Mouse (Mus musculus) 3T3-L1 (cell line): ENCODE results near the gene Ablim1.

Experiments used
- DNase-seq: peaks from one replicate; pipeline ENCODE4 v3.0.0-alpha.2; 2015; ENCODE audit warnings: low read depth, low spot score

The Ablim1 gene

DNA sequence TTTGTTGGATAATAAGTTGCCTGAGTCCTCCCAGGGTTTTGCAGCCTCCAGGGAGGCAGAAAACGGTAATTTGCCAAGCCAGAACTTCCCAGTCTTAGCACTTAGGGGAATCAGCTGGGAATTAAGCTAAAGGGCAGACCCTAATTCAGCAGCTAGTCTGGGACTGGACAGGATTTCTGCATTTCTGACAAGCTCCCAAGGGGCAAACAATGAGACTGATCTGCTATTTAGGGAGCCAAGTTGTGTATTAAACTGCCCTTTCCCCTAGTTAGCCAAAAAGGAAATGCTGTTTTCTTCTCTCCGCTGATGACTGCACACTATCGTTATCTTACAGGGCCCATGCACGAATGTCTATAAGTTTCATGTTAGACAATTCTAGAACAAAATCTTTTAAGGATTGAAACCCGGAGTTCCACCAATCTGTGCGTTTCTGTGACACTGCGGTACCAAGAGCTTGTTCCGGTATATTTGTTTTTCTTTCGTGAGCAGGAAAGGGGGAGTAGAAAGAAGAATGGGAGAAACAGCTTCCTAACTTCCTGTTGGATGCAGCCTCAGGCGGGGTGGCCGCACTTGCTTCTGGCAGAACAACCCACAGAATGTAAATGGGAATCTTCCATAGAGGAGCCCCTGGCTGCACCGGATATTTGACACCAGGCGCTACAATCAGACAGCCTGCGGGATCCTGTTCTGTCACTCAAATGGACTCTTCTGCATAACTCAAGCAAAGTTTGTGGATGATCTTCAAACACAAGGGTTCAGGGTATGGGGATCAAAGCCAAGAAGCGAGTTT lies 297.5 kb downstream of the Ablim1 start:
- no peak for DNase-seq

DNA sequence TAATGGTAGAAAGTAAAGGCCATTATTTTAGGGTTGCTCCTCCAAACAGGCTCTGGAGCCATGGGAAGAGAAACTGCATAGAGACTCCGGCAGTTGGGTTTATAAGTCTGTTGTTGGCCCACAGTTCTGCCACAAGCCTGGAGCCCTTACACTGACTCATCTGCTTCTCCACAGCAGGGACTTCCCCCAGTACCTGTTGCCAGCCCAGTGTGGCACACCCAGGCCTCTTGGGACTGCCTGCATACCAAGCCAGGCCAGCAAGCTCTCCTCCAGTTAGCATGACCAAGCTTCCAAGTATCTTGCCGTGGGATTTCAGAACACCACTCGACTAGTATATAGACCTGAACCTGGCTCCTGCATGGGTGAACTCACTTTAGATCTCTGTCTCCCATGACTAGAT lies 299.9 kb downstream of the Ablim1 start:
- peak; percentile 97 for DNase-seq

DNA sequence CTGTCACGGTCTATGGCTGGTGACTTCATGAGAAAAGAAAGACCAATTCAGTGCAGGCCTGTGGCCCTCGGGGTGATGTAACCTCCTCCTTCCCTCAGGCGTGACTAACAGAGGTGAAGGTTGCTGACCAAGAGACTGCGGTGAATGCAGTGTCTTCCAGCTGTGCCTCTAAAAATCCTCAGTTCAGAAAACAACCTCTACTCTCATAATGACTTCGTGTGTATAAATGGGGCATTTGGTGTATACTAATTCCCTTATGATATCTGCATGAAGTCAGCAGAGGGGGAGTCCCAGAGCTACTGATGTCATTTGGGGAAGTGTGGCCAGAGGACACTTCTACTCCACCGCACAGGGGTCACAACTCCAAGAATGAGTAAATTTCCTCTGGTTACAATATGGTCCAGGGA lies 301.4 kb downstream of the Ablim1 start:
- peak; percentile 77 for DNase-seq

DNA sequence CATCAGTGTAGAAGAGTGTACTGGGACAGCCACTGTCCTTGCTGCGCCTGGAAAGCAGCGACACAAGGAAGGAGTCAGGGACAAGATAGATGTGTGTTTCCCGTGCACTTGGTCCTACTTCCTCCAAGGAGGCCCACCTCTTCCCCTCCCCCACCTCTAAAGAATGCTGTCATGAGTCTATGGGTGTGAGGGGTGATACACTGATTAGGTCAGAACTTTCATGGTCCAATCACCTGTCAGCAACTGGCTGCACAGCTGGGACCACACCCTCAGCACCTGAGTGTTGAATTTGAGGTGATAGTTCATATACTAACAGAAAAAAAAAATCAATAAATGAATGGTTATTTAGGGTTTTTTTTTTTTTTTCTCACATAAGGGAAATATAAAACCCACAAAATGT lies 302.7 kb downstream of the Ablim1 start:
- no peak for DNase-seq

DNA sequence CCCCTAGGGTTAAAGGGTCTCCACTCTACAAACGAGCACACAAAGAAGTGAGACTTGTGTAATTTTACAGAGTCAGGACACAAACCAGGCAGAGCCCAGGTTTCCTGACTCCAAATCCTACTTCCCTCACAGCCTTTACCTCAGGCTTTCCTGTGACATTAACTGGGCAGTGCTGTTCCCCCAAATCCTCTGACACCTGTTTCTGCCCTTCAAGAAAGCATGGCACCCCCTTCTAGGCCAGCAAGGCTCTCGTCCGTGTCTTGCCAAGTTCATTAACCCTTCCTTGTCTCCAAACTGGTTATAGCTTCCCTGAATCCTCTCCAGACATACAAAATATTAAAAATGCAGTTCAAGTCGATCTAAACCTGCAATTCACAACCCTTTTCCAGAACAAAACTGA lies 304.7 kb downstream of the Ablim1 start:
- no peak for DNase-seq

DNA sequence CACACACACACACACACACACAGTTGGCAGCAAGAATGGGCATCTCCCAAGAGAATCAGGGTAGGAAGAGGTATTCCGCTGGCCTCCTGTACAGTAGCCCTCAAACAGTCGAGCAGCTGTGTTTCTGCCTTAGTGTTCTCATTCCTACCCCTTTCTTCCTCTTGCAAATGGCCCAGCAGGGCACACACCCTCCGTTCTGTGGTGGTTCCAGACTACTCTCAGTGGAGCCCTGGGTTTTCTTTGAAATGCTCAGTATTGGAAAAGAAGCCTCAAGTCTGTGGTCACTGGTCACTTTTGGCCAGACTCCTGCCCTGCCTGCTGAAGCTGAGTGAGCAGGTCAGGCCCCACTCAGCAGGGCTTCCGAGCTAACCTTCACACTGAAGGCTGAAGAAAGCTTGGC lies 305.1 kb downstream of the Ablim1 start:
- DNase-seq, result no peak

DNA sequence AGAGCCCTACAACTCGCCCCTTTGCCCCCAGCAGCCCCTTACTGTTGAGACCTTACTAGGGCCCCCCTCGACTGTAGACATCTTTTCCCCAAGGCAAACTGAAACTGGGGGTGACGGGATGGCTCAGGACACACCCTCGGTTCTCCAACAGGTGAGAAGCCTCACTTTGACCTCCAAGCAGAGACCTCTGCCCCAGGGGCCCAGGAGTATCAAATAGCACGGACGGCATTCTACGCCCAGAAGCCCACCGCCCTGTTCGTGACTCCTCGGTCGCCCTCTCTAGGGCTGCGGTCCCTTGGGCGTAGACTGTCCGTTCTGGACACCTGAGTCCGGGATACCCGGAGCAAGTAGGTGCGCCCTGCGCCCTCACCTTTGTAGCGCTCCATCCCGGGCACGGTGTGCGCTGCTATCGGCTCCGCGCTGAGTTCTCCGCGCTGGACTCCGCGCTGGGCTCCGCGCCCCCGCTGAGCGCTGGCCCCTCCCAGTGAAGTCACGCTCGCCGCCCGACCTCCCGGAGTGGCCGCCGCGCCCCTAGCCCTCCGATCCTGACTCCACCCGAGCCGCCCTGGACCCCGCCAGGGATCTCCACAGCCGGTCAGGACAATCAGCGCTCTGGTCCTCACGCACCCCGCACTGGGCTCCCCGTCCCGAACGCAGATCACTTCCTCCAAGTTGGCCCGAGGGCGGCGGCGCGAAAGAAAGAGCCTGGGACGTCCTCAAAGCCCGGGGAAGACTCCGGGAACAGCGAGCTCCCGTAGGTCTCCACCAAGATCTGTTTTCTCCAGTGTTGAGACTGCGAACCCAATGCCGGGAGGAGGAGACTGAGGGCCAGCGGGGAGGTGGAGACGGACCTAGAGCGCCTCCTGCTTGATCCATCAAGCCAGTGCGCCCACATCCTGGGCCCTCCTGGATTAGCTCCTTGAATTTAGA lies 306.7 kb downstream of the Ablim1 start, which contains the start of gene Afap1l2:
Afap1l2 (minus strand) TSS at position 448 of the 930 bp plus-strand sequence.
- DNase-seq, result peak; percentile 72

DNA sequence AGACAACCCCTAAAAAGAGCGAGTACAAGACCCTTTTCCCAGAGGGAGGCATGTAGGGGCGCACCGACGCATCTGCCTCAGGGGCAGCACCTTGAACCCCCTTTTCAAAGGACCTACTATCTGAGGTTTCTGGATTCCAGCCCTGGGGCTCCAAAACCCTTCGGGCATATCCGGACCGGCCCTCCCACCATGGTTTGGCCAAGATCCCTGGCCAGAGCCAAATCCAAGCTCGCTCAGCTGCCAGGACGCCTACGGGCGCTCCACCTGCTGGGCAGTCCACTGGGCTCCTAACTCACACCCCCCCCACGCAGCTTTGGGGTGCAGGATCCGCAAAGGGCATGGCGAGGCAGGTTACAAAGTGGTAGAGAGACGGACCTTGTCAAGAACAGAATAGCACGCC lies 307.4 kb downstream of the Ablim1 start:
- DNase-seq, result no peak

DNA sequence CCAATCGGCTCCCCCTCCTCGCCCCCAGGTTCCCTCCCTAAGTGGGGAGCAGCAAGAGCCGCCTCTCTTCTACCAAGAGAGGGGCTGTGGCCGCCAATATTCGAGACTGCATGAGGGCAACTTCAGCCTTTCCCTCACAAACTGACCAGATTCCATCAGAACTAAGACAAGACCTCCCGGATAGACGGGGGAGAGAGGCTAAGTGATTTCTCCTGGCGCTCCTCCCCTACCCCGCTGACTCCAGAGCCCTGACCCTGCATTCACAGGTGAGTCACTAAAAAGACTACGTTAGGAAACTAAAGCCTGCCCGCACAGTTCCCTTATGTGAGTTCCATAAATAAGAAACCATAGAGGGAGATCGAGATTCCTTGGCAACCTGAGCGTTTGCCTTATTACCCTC lies 307.9 kb downstream of the Ablim1 start:
- DNase-seq, result peak; percentile 50

DNA sequence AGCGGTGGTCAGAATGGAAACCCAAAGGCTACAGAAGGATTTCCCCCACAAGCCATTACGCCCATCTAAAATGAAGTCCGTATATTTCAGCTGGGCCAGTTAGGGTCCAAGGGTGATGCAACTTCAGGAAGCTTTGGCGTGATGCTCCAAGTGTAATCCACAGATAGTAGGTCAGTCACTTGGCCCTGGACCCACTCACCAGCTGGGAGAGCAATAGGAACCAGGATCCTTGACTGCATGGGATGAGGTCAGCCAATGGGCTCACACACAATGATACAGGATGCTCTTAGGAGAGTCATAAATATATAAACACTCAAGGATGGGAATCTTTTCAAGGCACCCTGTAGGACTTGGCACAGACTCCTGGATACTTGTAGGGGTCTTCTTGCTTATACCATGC lies 309.7 kb downstream of the Ablim1 start:
- no peak for DNase-seq

DNA sequence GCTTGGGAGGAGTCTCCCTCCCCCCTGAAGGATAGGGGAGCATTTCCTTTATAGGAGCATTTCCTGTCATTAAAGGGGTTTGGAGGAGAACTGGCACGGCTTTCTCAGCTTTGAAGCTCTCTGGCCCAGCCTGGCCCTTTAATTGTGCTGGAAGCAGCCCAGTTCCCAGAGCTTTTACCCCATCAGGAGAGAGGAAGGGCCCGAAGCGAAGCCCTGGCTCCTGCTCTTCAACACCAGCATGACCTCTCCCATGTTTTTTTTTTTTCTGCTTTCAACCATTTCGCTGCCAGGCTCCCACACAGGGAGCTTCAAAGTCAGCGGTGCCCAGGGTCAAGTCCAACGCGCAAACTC lies 311.3 kb downstream of the Ablim1 start:
- no peak for DNase-seq

DNA sequence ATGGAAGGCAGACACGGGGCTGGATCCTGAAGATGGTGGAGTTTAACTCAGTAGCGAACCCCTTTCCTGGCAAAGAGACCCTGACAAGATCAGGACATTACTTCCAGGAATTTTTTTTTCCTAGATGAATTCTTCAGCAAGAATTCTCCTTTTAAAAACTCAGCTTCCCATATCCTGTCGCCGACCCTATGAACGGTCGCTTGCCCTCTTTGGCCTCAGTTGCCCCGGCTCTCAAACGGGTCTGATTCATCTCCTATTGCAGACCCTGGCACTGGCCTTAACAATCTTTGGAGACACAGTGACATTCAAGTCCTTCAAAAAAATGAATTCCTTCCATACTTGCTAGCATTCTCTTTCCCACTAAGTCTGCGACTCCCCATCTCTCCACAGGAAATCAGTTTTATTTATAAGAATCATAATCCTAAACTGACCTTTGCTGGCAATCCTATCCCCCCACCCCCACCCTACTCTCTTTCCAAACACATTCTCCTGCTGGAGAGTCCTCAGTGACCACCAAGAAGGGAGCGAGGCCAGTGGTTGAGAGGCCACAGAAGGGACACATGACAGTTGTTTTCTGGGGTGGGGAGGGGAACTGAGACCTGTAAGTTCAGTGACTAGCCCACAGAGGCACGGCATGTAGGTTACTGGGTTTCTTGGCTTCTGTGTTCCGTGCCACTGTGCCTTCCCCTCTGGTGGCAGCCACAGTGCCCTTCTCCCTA lies 311.8 kb downstream of the Ablim1 start:
- no peak for DNase-seq

DNA sequence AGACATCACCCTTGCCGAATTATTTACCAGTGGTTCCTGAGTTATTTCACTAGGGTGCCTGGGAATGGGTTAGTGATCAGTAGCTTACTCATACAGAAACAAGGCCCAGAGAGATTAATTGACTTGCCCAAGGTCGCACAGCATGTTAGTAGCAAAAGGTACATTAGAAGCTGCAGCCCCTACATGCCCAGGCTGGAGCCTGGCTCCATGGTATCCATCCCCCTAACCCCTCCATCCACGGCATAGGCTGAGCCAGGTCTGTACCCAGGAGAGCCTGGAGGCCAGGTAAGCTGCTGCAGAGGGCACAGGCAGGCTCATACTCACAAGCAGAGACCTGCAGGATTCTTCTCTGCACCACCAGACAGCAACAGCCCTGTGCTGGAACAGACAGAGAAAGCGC lies 312.8 kb downstream of the Ablim1 start:
- no peak for DNase-seq

DNA sequence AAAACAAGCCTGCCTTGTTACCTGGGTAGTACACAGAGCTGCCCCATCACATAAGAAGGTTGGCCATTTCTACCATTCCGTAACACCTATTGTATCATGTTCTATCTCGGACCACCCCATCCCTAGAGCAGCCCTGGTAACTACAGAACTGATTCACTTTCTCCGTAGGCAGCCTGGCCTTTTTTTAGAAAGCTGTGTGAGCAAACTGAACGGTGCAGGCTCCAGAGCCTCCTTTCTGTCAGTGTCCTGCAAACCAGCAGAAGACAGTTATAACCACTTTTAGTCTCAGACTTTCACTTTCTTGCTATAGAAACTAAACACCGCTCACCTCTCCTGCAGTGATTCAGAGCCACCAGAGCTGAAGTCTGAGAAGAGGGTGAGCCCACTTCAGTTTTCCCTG lies 314.1 kb downstream of the Ablim1 start:
- no peak for DNase-seq

DNA sequence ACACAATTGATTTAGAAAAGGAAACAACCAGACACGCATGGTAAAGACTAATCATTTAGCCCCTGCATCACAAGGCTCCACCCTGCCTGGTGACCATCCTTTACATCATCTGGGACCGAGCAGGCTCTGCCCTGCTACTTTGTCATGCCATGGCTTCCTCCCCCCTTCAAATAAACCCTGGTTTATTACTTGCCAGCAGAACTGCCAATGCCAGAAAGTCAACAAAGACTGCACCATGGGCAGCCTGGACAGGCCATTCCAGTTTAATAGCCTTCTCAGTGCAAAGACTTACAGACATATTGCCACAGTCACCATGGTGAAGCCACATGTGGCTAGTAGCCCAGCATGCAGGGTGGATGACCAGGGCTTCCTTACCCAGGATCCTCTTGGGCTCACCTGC lies 314.9 kb downstream of the Ablim1 start:
- DNase-seq, result no peak

DNA sequence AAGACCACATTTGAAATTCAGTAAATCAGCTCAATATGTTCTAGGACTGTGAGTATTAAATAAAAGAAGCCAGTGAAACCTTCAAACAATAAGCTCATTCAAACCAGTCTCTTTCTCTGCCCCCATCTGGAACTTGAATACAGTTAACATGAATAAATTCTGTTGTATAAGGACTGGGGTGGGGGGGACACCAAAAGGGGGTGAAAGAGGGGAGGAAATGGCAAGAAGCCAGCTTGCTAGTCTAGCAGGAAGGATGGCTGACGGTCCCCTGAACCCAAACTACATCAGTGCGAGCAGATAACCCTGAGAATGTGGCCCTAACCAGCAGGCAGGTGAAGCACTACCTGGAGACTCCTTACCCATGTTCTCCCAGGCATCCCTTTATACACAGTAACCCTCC lies 315.8 kb downstream of the Ablim1 start:
- no peak for DNase-seq

DNA sequence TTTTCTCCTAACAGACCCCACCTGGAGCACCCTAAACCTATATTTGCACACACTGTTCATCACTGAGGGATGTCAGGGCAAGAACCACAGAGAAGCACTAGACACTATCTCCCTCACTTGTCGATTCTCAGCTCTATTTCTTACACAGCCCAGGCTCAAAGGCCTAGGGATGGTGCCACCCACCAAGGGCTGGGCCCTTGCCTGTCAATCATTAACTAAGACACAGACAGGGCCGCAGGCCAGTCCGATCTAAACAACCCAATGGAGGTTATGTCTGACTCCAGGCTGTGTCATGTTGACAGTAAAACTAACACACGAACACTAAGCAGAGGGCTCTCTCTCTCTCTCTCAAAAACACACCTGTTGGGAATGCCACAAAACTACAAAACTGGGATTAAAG lies 316.4 kb downstream of the Ablim1 start:
- no peak for DNase-seq

DNA sequence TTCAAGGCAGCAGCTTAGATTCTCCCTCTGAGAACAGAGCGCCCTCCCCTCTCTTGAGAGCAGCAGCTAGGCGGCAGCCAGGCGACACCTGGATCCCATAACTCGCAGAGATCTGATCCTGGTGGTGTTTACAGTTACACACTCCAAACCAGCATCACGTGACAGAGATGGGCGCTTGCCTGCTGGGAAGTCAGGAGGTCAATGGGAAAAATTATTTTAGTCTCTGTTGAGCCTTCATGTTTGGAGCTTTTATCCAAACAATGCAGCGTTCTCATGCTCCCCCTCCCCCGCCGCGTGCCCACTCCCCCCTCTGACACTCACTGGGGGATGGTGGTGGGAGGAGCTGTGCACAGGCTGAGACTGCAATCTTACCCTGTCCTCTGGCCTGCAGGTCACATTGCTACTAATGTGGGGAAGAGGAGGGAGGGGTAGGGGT lies 317.5 kb downstream of the Ablim1 start:
- DNase-seq, result peak; percentile 67

DNA sequence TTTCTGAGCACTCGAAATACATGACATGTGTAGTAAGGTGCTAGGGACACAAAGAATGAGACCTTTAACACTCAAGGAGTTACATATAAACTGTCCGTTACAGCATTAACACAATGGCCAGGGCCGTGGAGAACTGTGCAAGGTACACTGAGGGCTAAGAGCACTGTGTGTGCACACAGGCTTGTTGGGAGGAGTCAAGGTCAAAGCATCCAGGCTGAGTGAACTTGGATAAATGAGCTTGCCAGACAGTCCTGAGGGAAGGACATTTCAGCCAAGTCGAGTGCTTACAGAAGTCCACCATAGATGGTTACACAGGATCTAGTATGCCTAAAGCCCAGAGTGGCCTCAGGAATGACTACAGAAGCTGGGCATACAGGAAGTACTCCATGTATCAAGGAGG lies 319.3 kb downstream of the Ablim1 start:
- no peak for DNase-seq

DNA sequence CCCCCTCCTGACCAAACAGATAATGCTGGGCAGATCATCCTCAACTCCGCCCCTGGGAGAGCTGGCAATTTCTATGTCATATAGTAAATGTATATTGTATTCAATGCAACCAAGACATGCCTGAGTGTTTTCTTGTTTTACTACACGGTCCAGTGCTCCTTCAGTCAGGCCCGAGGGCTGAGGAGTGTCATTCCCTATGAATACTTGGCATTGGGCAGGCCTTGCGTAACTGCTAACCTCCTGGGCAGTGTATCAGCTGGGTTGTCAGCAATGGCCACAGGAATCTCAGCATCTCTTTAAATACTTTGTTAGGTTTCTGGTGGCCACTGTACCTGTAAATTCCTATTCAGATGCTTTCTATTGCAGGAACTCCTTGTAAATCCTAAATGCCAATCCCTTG lies 320.1 kb downstream of the Ablim1 start:
- peak; percentile 96 for DNase-seq

DNA sequence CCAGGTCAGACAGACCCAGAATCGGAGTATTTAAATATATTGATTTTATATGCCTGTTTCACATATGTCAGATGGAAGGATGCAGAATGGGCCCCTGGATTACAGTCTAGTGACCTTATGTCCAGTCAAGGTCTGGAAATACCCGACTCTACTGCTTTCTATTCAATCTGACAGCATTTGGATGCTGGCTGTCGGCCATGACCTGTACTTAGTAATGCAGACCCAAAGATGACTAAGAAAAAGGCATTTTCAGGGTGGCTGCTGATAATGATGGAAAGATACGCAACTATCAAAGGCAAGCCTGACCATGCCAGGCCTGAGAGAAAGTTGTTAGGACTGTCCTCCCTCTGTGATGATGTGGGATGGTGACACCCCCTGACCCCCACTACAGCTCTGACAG lies 321.0 kb downstream of the Ablim1 start:
- DNase-seq, result peak; percentile 94

DNA sequence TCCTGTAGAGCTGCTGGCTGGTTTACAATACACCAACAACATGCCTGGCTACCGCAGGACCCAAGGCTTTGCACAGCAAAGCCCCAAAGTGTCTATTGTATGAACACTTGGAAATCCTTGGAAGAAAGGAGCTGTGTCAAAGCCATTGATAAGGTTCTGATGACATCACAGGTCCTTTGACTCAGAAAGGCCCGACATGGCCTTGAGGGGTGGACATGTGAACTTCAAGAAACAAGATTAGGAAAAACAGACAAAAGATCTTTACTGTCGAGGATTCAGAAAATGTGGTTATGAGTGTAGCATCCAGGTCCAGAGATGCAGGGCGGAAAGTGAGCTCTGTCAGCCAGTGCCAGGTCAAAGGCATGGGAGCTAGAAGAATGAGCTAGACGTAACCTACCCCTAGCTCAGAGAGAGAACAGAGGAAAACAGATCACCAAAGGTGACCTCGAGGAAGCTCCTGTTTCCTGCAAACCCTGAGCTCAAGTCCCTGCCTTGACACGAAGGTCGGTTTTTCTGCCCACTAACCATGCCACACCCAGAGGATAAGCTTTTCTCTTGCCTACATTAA lies 321.7 kb downstream of the Ablim1 start:
- no peak for DNase-seq
